Mouse (Mus musculus) lung, postnatal 0 days (tissue): ENCODE results near the gene Abcb8.

Experiments
- CTCF ChIP-seq: IDR thresholded peaks from 2 replicates; pipeline ENCODE4 v1.5.1; 2016; ENCODE audit warnings: antibody characterized with exemption, mild to moderate bottlenecking
- EP300 ChIP-seq: IDR thresholded peaks from 2 replicates; pipeline ENCODE4 v1.6.1; 2016; ENCODE audit warnings: antibody characterized with exemption, mild to moderate bottlenecking, control low read depth

DNA sequence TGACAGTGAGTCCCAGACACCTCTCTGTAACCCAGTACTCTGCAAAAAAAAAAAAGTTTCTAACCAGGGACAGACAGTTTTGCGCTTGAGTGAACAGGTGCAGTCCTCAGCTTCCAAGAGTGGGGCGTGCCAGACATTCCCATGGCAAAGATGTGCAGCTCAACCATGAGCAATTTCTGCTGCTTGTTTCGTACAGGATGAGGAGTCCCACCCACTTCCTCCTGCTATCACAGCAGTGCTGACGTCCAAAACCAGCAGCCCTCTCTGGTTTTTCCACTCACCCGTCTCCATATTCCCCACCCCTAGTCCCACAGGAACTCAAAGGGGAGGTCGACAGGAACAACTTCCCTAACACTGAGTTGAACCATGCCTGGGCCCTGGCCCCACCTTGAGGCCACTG is 9.1 kb upstream of the Abcb8 start:
- peak; percentile 39 for TF ChIP-seq CTCF
- TF ChIP-seq EP300, result peak; percentile 74
